Mouse (Mus musculus) embryonic facial prominence, embryonic 15.5 days (tissue): ENCODE measurements around the gene Hivep2. TPM values are rescaled to one million over a fixed set of nuclear protein-coding genes. Genes with fewer than 3 reads are reported as not detected.

Source experiments
- ATAC-seq: fragments of 200-750 bp; cut with Nextera tagmentation; 2 replicates; pipeline ENCODE4 v1.8.0; 2017; ENCODE audit warnings: low read depth, moderate TSS enrichment; ENCODE audit not compliant: insufficient number of reproducible peaks, low FRiP score, low TSS enrichment
- H3K27ac ChIP-seq: fragments of 300-500 bp; sonication (generic); replicated peaks from 2 replicates; pipeline ENCODE4 v1.5.1; 2015; ENCODE audit warnings: mild to moderate bottlenecking, inconsistent platforms
- H3K27me3 ChIP-seq: fragments of 300-500 bp; sonication (generic); 2 replicates; pipeline ENCODE4 v1.6.1; 2015; ENCODE audit warnings: inconsistent platforms
- H3K36me3 ChIP-seq: fragments of 300-500 bp; sonication (generic); 2 replicates; pipeline ENCODE4 v1.6.1; 2015; ENCODE audit warnings: mild to moderate bottlenecking, inconsistent platforms
- H3K4me1 ChIP-seq: fragments of 300-500 bp; sonication (generic); 2 replicates; pipeline ENCODE4 v1.6.1; 2015; ENCODE audit warnings: inconsistent platforms
- H3K4me2 ChIP-seq: fragments of 300-500 bp; sonication (generic); replicated peaks from 2 replicates; pipeline ENCODE4 v1.6.1; 2015; ENCODE audit warnings: mild to moderate bottlenecking, inconsistent platforms
- H3K4me3 ChIP-seq: fragments of 300-500 bp; sonication (generic); replicated peaks from 2 replicates; pipeline ENCODE4 v1.5.1; 2015; ENCODE audit warnings: mild to moderate bottlenecking, inconsistent platforms
- H3K9ac ChIP-seq: fragments of 300-500 bp; sonication (generic); 2 replicates; pipeline ENCODE4 v1.6.1; 2015; ENCODE audit warnings: inconsistent platforms
- H3K9me3 ChIP-seq: fragments of 300-500 bp; sonication (generic); replicated peaks from 2 replicates; pipeline ENCODE4 v1.6.1; 2016; ENCODE audit warnings: inconsistent platforms
- WGBS: fragments of 180-500 bp; shearing (Covaris S2); methylation state at CpG from one replicate; pipeline ENCODE4 v1.1.7; 2015; 5-methylcytosine and 5-hydroxymethylcytosine counted together
- polyA plus RNA-seq: library from polyadenylated mRNA; unstranded; fragments of >200 nt; fragmentation: Nextera tagmentation; extraction: Ambion mirVana; gene quantifications from 2 replicates; pipeline ENCODE4 v1.2.1, GENCODE M21; 2015

Gene Hivep2
- polyA plus RNA-seq, 1 experiment from 2014 or later, result 10.0 TPM

DNA sequence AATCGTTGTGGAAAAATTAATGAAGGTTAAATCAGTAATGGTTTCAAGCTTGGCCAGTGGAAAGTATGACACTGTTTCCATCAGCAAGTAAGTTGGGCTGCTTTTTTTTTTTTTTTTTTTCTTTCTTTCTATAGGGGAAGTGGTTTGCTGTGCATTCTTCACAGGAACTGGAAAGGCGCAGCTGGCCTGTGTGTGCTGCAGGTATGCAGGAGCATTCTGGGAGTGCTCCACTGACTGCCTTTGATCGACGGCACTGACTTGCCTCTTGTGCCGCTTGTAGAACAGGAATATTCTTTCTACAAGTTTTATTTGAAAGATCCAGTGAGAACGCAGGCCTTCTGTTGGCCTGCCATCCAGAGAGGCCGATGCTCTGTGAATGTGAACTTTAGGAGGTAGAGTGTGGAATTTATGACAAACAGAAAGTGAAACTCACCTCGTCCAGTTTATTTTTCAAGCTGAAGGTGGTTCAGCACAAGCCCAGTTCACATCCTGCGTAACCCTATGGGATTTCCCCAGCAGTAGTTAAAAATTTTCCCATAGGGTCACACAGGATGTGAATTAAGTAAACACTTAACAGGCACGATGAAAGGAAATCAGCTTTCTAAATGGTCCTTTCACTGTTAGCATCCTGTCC lies 120.1 kb downstream of the Hivep2 start:
- Histone ChIP-seq H3K4me1 (0 out of 2 replicates have a peak, but pooled peaks cover 5% of the 10 kb centered on the region), H3K4me2 (peak overlapping the region; percentile 0; the same call in 1 of the 2 replicates), H3K9ac (no peak overlapping the region), H3K36me3 (no peaks in the 10 kb centered on the region), H3K27me3 (no peaks in the 10 kb centered on the region), H3K9me3 (no peaks in the 10 kb centered on the region), H3K27ac (peak overlapping the region; percentile 13; the same call in 1 of the 2 replicates), H3K4me3 (no peak overlapping the region)
- ATAC-seq, result no peak
- 63% methylated on average over 10 of the region's 10 CpGs for WGBS

DNA sequence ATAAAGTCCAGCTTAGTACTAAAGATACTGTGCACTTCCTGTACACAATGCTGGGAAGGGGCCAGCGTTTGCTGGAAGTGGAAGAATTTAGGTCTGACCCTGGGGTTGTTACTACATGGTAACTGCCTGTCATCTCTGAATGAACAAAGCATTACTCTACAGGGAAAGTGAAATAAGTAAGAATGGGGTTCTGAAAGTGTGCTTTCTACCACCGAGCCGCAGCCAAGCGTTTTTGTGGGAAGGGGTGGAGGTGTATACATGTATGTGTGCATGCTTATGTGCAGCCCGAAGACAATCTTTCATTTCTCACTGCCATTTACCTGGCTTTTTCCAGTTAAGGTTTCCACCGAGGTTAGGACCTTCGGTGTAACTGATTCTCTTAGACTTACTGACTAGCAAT lies 121.4 kb downstream of the Hivep2 start:
- H3K9ac ChIP-seq, result no peak overlapping the region
- no peaks in the 10 kb centered on the region for H3K27me3 ChIP-seq
- H3K27ac ChIP-seq, result no peak overlapping the region
- 0 out of 2 replicates have a peak, but pooled peaks cover 3% of the 10 kb centered on the region for H3K9me3 ChIP-seq
- WGBS, result 76% methylated on average over 7 of the region's 7 CpGs
- ATAC-seq, result no peak
- no peaks in the 10 kb centered on the region for H3K36me3 ChIP-seq
- H3K4me1 ChIP-seq, result 0 out of 2 replicates have a peak, but pooled peaks cover 5% of the 10 kb centered on the region
- H3K4me3 ChIP-seq, result no peak overlapping the region
- no peak overlapping the region for H3K4me2 ChIP-seq

GRCm38 (mm10) chr10:14089488-14089887 lies 123.6 kb downstream of the Hivep2 start:
- H3K4me3 ChIP-seq, result no peak overlapping the region
- H3K4me1 ChIP-seq, result 0 out of 2 replicates have a peak, but pooled peaks cover 5% of the 10 kb centered on the region
- H3K36me3 ChIP-seq, result no peaks in the 10 kb centered on the region
- H3K27me3 ChIP-seq, result no peaks in the 10 kb centered on the region
- WGBS, result 45% methylated on average over 9 of the region's 9 CpGs
- 0 out of 2 replicates have a peak, but pooled peaks cover 3% of the 10 kb centered on the region for H3K9me3 ChIP-seq
- no peak for ATAC-seq
- no peak overlapping the region for H3K4me2 ChIP-seq
- H3K9ac ChIP-seq, result no peak overlapping the region
- H3K27ac ChIP-seq, result no peak overlapping the region

DNA sequence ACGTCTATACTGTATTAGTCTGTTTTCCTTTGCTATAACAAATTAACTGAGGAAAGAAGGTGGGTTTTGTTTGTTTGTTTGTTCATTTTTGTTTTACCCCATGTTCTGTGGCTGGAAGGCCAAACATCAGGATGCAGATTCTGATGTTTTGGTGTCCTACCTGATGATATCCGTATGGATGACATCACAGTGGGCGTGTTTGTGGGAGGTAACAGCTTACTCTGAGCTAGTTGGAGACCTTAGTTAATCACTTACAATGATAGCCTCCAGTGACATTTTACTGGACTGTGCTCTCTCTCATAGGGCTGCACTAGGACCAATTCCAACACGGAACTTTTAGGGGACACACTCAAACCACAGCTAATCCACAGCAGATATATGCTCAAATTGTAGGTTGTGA lies 128.2 kb downstream of the Hivep2 start:
- Histone ChIP-seq H3K27me3 (no peaks in the 10 kb centered on the region), H3K27ac (no peak overlapping the region), H3K9me3 (0 out of 2 replicates have a peak, but pooled peaks cover 3% of the 10 kb centered on the region), H3K4me2 (no peak overlapping the region), H3K36me3 (no peaks in the 10 kb centered on the region), H3K4me1 (no peaks in the 10 kb centered on the region), H3K9ac (no peak overlapping the region), H3K4me3 (no peak overlapping the region)
- ATAC-seq, result no peak
- 83% methylated on average over 4 of the region's 4 CpGs for WGBS

GRCm38 (mm10) chr10:14096045-14096444 lies 130.2 kb downstream of the Hivep2 start:
- H3K4me3 ChIP-seq, result no peak overlapping the region
- H3K4me1 ChIP-seq, result no peaks in the 10 kb centered on the region
- 0 out of 2 replicates have a peak, but pooled peaks cover 3% of the 10 kb centered on the region for H3K9me3 ChIP-seq
- no peak overlapping the region for H3K27ac ChIP-seq
- WGBS, result 86% methylated on average over 3 of the region's 3 CpGs
- H3K36me3 ChIP-seq, result no peaks in the 10 kb centered on the region
- ATAC-seq, result no peak
- H3K27me3 ChIP-seq, result no peaks in the 10 kb centered on the region
- no peak overlapping the region for H3K9ac ChIP-seq
- H3K4me2 ChIP-seq, result no peak overlapping the region

GRCm38 (mm10) chr10:14099182-14099581 lies 133.3 kb downstream of the Hivep2 start:
- H3K36me3 ChIP-seq, result no peaks in the 10 kb centered on the region
- H3K27ac ChIP-seq, result no peak overlapping the region
- H3K9me3 ChIP-seq, result no peaks in the 10 kb centered on the region
- no peak overlapping the region for H3K4me3 ChIP-seq
- no peaks in the 10 kb centered on the region for H3K27me3 ChIP-seq
- H3K4me2 ChIP-seq, result no peak overlapping the region
- ATAC-seq, result no peak
- H3K9ac ChIP-seq, result no peak overlapping the region
- WGBS, result 85% methylated on average over 4 of the region's 4 CpGs
- H3K4me1 ChIP-seq, result no peaks in the 10 kb centered on the region

- H3K27me3 ChIP-seq, result no peaks in the 10 kb centered on the region
- H3K4me3 ChIP-seq, result no peak overlapping the region
- H3K9ac ChIP-seq, result no peak overlapping the region
- no peak for ATAC-seq
- no peaks in the 10 kb centered on the region for H3K36me3 ChIP-seq
- no peaks in the 10 kb centered on the region for H3K9me3 ChIP-seq
- no peaks in the 10 kb centered on the region for H3K4me1 ChIP-seq
- no peak overlapping the region for H3K27ac ChIP-seq
- H3K4me2 ChIP-seq, result no peak overlapping the region
- 85% methylated on average over 8 of the region's 8 CpGs for WGBS
Measured at GRCm38 (mm10) chr10:14100041-14100440, 134.2 kb downstream of the Hivep2 start.

GRCm38 (mm10) chr10:14100847-14101246 lies 135.0 kb downstream of the Hivep2 start:
- H3K4me3 ChIP-seq, result no peak overlapping the region
- WGBS, result 85% methylated on average over 3 of the region's 3 CpGs
- H3K4me2 ChIP-seq, result no peak overlapping the region
- H3K4me1 ChIP-seq, result no peaks in the 10 kb centered on the region
- no peak overlapping the region for H3K27ac ChIP-seq
- H3K9ac ChIP-seq, result no peak overlapping the region
- H3K36me3 ChIP-seq, result no peaks in the 10 kb centered on the region
- ATAC-seq, result no peak
- H3K27me3 ChIP-seq, result no peaks in the 10 kb centered on the region
- H3K9me3 ChIP-seq, result no peaks in the 10 kb centered on the region

GRCm38 (mm10) chr10:14101966-14102365 lies 136.1 kb downstream of the Hivep2 start:
- Histone ChIP-seq H3K9me3 (no peaks in the 10 kb centered on the region), H3K4me1 (no peaks in the 10 kb centered on the region), H3K9ac (no peak overlapping the region), H3K27ac (no peak overlapping the region), H3K27me3 (no peaks in the 10 kb centered on the region), H3K4me3 (no peak overlapping the region), H3K4me2 (no peak overlapping the region), H3K36me3 (no peaks in the 10 kb centered on the region)
- ATAC-seq, result no peak
- 72% methylated on average over 5 of the region's 5 CpGs for WGBS

DNA sequence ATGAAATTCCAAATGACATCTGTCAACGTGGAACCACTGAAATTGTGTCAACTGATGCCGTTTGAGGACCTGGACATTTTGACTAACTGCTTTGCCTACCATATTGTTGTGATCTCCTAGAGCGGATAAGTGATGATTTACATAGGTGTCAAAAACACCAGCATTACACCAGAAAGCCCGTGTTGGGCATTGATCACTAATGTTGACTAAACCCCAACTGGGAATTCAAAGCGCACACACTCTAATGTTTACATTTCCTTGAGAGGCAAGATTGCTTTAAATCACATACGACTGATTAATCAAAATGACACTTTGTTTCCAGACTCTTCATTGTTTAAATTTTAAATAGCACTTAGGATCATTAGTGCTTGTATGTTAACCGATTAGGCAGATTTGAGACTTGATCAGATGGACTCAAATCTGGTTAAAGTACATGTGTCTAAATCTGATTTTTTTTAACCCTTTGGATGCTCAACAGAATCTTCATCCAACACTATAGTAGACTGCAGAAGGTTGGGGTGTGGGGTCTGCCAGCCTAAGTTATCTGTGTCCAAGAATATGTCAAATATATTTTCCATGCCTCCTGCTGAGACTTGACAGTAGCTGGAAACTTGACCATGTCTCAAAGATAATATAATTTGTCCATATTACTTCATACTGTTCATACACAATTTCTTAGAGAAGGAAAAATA lies 142.3 kb downstream of the Hivep2 start:
- H3K36me3 ChIP-seq, result no peaks in the 10 kb centered on the region
- ATAC-seq, result no peak
- 74% methylated on average over 7 of the region's 7 CpGs for WGBS

DNA sequence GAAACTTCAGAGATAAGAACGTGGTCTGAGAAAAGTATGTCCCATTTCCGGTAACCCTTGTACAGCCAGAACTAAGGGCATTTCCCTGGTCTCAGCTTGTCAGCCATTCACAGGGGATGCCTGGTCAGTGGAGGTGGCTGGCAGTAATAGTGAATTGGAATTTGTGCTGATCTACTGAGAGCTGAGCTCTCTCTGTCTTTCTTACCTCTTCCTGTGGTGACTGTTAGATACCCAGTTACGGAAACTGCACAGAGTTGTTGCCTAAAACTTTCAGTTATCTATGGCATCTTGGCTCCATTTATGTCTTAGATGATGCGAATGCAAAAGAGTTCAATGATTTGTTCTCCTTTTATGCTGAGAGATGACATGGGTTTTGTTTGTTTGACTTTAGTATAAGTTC lies 150.0 kb downstream of the Hivep2 start:
- no peak overlapping the region for H3K4me3 ChIP-seq
- 73% methylated on average over 4 of the region's 4 CpGs for WGBS
- H3K4me1 ChIP-seq, result no peaks in the 10 kb centered on the region
- no peaks in the 10 kb centered on the region for H3K36me3 ChIP-seq
- H3K27ac ChIP-seq, result no peak overlapping the region
- H3K27me3 ChIP-seq, result no peaks in the 10 kb centered on the region
- no peak overlapping the region for H3K9ac ChIP-seq
- no peak for ATAC-seq
- H3K9me3 ChIP-seq, result no peaks in the 10 kb centered on the region
- H3K4me2 ChIP-seq, result no peak overlapping the region

More for the DNA sequence above, 142.3 kb downstream of the Hivep2 start:
- no peaks in the 10 kb centered on the region for H3K4me1 ChIP-seq
- H3K4me2 ChIP-seq, result no peak overlapping the region
- H3K9me3 ChIP-seq, result no peaks in the 10 kb centered on the region
- H3K27ac ChIP-seq, result no peak overlapping the region
- no peaks in the 10 kb centered on the region for H3K27me3 ChIP-seq
- H3K4me3 ChIP-seq, result no peak overlapping the region
- no peak overlapping the region for H3K9ac ChIP-seq
